Mouse (Mus musculus) kidney, adult 2 months (tissue): ENCODE results near the gene Itpk1.

ENCODE experiments used
- CTCF ChIP-seq: fragments of 200-500 bp; conservative IDR thresholded peaks from 2 replicates; pipeline ENCODE4 v1.5.1; 2011; ENCODE audit warnings: low read depth, mild to moderate bottlenecking, control low read depth, low read length, moderate library complexity, mixed read lengths; ENCODE audit not compliant: insufficient read depth, insufficient read length
- POLR2A ChIP-seq: fragments of 200-500 bp; IDR thresholded peaks from one replicate; pipeline ENCODE4 v1.6.1; 2011; ENCODE audit warnings: low read depth, low read length, control low read depth

DNA sequence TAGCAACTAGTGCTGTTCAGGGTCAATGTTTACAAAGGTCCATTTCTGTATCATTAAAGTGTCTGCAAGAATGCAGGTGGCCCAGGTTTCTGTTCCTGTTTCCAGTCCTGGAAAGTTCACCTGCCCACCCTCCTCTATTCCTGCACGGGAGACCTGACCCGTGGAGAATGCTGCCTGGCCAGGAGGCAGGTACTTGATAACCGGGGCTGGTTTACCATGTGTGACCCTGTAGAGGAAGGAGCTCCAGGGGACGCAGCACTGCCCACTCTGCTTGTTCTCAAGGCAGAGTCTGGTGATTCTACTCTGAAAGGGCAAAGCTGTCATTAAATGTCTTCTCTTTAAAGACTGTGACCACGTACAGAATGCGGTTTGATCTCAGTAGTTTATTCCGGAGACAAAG, 136.5 kb downstream of the Itpk1 start:
- no peak for TF ChIP-seq CTCF
- no peak for TF ChIP-seq POLR2A
